Mouse (Mus musculus): Measurements from ENCODE around the gene Cox4i2. TPM values are rescaled to one million over a fixed set of nuclear protein-coding genes. Genes with fewer than 3 reads are reported as not detected.

Gene Cox4i2
- total RNA-seq, 2 experiments from 2014 or later: 1.7 to 1.8 TPM

- intact Hi-C loops (cut with DNase I): no loop called here
- no peak for DNase-seq (ENCODE audit: extremely low spot score in 1 of 2, low spot score in 2 of 2)
Observed at GRCm38 (mm10) chr2:152813232-152813631, 59.3 kb downstream of the Cox4i2 start.

GRCm38 (mm10) chr2:152814213-152814874 lies 60.4 kb downstream of the Cox4i2 start:
- no peak for DNase-seq (ENCODE audit: extremely low spot score in 1 of 2, low spot score in 2 of 2)
- intact Hi-C loops (cut with DNase I): no loop called here

Small RNA genes lying within 50 kb of the gene (microRNA-seq; reads per million reads assigned to microRNA genes)
- not detected for gene Gm23802

Other genes with a start within 250 kb of the Cox4i2 start
- not detected for gene Defb26, start 242.5 kb upstream of the Cox4i2 start, total RNA-seq (2021)
- not detected for gene Defb28, start 235.9 kb upstream of the Cox4i2 start, total RNA-seq (2021)
- gene Defb29, start 214.1 kb upstream of the Cox4i2 start, total RNA-seq (2021): not detected
- not detected for gene Gm17416, start 184.8 kb upstream of the Cox4i2 start, total RNA-seq (2021)
- gene Defb21, start 181.4 kb upstream of the Cox4i2 start, total RNA-seq (2021): not detected
- gene Defb19, start 173.9 kb upstream of the Cox4i2 start, total RNA-seq (2021): not detected
- not detected for gene Defb45, start 154.8 kb upstream of the Cox4i2 start, total RNA-seq (2021)
- not detected for gene Defb36, start 149.8 kb upstream of the Cox4i2 start, total RNA-seq (2021)
- not detected for gene Defb25, start 131.1 kb upstream of the Cox4i2 start, total RNA-seq (2021)
- gene Rem1, start 127.2 kb upstream of the Cox4i2 start, total RNA-seq (2021): 1 to 10 TPM; 1.5 TPM
- 100 to 1,000 TPM in 1 of 2 experiments, 10 to 100 TPM in 1; 99.7 to 115 TPM for gene H13, start 84.7 kb upstream of the Cox4i2 start, total RNA-seq (2021)
- 10 to 100 TPM; 22.9 to 28.1 TPM for gene Mcts2, start 67.1 kb upstream of the Cox4i2 start, total RNA-seq (2021)
- 10 to 100 TPM; 20.6 to 24.5 TPM for gene Id1, start 17.9 kb upstream of the Cox4i2 start, total RNA-seq (2021)
- gene Bcl2l1, start 77.6 kb downstream of the Cox4i2 start, total RNA-seq (2021): 100 to 1,000 TPM; 118 to 123 TPM
- gene Tpx2, start 93.8 kb downstream of the Cox4i2 start, total RNA-seq (2021): 1 to 10 TPM; 4.3 to 5.0 TPM
- not detected for gene Mylk2, start 157.2 kb downstream of the Cox4i2 start, total RNA-seq (2021)
- 1 to 10 TPM; 1.0 to 1.7 TPM for gene Foxs1, start 179.0 kb downstream of the Cox4i2 start, total RNA-seq (2021)
- gene Dusp15, start 197.5 kb downstream of the Cox4i2 start, total RNA-seq (2021): 10 to 100 TPM; 20.1 to 23.6 TPM
- 1 to 10 TPM; 3.9 to 4.6 TPM for gene Ttll9, start 208.3 kb downstream of the Cox4i2 start, total RNA-seq (2021)